ENCODE assay signal across 31 mouse cellular contexts in the genomic region with DNA sequence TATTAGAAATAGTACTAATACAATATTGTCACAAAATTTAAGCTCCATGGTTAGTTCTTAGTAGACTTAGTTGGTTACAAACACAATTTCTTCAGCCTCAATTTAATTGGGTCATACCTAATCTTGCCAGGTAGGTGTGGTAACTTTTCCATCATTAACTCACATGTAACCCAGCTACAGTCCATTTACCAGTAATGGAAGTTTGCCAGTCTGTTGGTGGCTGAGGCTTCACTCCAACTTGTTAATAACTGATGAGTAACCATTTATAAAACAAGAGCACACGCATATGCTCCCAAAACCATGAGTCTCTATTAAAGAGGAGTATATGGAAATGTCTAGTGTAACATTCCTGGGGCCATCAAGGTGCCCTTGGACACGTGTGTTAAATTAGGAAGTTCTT. TPM values are rescaled to one million over a fixed set of nuclear protein-coding genes. Genes with fewer than 3 reads are reported as not detected.
"Had no signal": no experiment of that assay in that cellular context is flagged by ENCODE, and none has a peak within 500 bp of the region (broad histone marks: within the 10 kb centered on the region; RNA-seq: fewer than 3 reads in every experiment).

No protein-coding gene starts in this region.

- H3K27ac ChIP-seq: gastrocnemius, adult 2 months; heart, embryonic 10.5 days; hindbrain, embryonic 10.5 days; hindbrain, embryonic 12.5 days; hindbrain, embryonic 15.5 days; hindbrain, postnatal 0 days; kidney, postnatal 0 days; limb, embryonic 13.5 days; limb, embryonic 15.5 days; liver, embryonic 12.5 days; liver, embryonic 14.5 days had no signal

- H3K4me3 ChIP-seq: gastrocnemius, adult 2 months; heart, embryonic 10.5 days; heart, embryonic 12.5 days; hindbrain, embryonic 10.5 days; hindbrain, embryonic 12.5 days; hindbrain, embryonic 15.5 days; limb, embryonic 13.5 days; limb, embryonic 15.5 days; liver, embryonic 12.5 days had no signal

- ATAC-seq: hindbrain, postnatal 0 days; intestine, embryonic 16.5 days; liver, embryonic 12.5 days had no signal

- H3K36me3 ChIP-seq: heart, embryonic 10.5 days; heart, embryonic 12.5 days; hindbrain, embryonic 10.5 days; hindbrain, embryonic 12.5 days; hindbrain, embryonic 15.5 days; limb, embryonic 13.5 days; limb, embryonic 15.5 days; liver, embryonic 12.5 days had no signal

- H3K9me3 ChIP-seq: heart, embryonic 10.5 days; heart, embryonic 12.5 days; hindbrain, embryonic 10.5 days; hindbrain, embryonic 12.5 days; hindbrain, embryonic 15.5 days; limb, embryonic 13.5 days; limb, embryonic 15.5 days; liver, embryonic 12.5 days had no signal

- H3K4me1 ChIP-seq: heart, embryonic 10.5 days; heart, embryonic 12.5 days; hindbrain, embryonic 10.5 days; hindbrain, embryonic 12.5 days; hindbrain, embryonic 15.5 days; limb, embryonic 13.5 days; limb, embryonic 15.5 days; liver, embryonic 12.5 days had no signal

- H3K4me2 ChIP-seq: heart, embryonic 12.5 days; hindbrain, embryonic 12.5 days; hindbrain, embryonic 15.5 days; limb, embryonic 13.5 days; limb, embryonic 15.5 days; liver, embryonic 12.5 days had no signal

- H3K9ac ChIP-seq: heart, embryonic 12.5 days; hindbrain, embryonic 12.5 days; hindbrain, embryonic 15.5 days; limb, embryonic 13.5 days; limb, embryonic 15.5 days; liver, embryonic 12.5 days; liver, embryonic 14.5 days had no signal

- H3K27me3 ChIP-seq: heart, embryonic 12.5 days; hindbrain, embryonic 12.5 days; hindbrain, embryonic 15.5 days; limb, embryonic 13.5 days; limb, embryonic 15.5 days; liver, embryonic 12.5 days had no signal

- DNase-seq: gastrocnemius, adult 2 months; gastrocnemius, postnatal 10 days; gastrocnemius, postnatal 25 days; heart, adult 18-20 months; heart, postnatal 10 days; heart, postnatal 4 days; layer of hippocampus, adult 9-11 months; layer of hippocampus, postnatal 36 days; left cerebral cortex, postnatal 4 days; lung, adult 18-20 months had no signal

RNA-seq across cellular contexts. Expression of a gene that starts 25.9 kb away (rescaled TPM):
- polyA plus RNA-seq: frontal cortex, adult 2 months; heart, embryonic 10.5 days; heart, embryonic 12.5 days; heart, embryonic 14.5 days; heart, embryonic 16.5 days; hindbrain, embryonic 10.5 days; hindbrain, embryonic 12.5 days; hindbrain, embryonic 15.5 days; hindbrain, postnatal 0 days; intestine, embryonic 14.5 days; intestine, embryonic 16.5 days; kidney, embryonic 14.5 days; kidney, postnatal 0 days; large intestine, adult 2 months; limb, embryonic 11.5 days; limb, embryonic 13.5 days; limb, embryonic 15.5 days; liver, adult 2 months; liver, embryonic 12.5 days; liver, embryonic 14.5 days; liver, embryonic 16.5 days had no signal
